Mouse (Mus musculus): ENCODE results near the gene Efcab9. TPM values are rescaled to one million over a fixed set of nuclear protein-coding genes. Genes with fewer than 3 reads are reported as not detected.

The Efcab9 gene
- polyA plus RNA-seq, 1 experiment from 2014 or later = 0.49 TPM

DNA sequence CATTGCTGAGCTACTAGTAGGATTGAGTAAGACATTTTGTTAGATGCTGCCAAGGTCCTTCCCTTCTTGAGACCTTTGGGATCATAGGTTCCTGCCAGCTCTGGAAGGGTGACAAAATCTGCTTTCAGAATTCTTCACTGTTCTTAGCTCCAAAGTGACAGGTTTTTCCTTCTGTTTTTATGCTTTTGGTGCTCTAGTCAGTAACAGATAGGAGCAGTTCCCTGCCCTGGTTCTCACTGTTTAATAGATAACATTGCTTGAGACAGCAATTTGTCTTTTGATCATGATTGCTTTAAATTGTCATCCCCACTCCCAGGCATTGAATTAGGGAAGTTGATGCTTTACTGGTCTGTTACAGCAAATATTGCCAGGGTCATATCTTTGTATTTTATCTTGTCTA lies 38.6 kb downstream of the Efcab9 start:
- H3K4me2 ChIP-seq (ENCODE audit: low read length) = no peak overlapping the region
- DNase-seq (ENCODE audit: low spot score) (no peak), ATAC-seq (replicated peaks; ENCODE audit: low FRiP score, low read depth) (no peak)
- no peaks in the 10 kb centered on the region for H3K9me3 ChIP-seq (replicated peaks; ENCODE audit: low read length)
- no peaks in the 10 kb centered on the region for H3K36me3 ChIP-seq (ENCODE audit: insufficient read depth, low read length)
- TF ChIP-seq CTCF (IDR thresholded peaks at IDR 0.05; ENCODE audit: low read depth) = no peak
- no peak overlapping the region for H3K27ac ChIP-seq
- H3K4me1 ChIP-seq (replicated peaks; ENCODE audit: insufficient read depth, low read length) = 0 out of 2 replicates have a peak, but pooled peaks cover 5% of the 10 kb centered on the region
- H3K4me3 ChIP-seq (replicated peaks; ENCODE audit: low read depth, low read length) = no peak overlapping the region
- no peaks in the 10 kb centered on the region for H3K27me3 ChIP-seq (ENCODE audit: insufficient read depth, low read length)
- H3K9ac ChIP-seq (ENCODE audit: low read depth, low read length) = no peak overlapping the region

- WGBS = 96% methylated on average over 2 of the region's 2 CpGs
- DNase-seq (ENCODE audit: low spot score) (no peak), ATAC-seq (replicated peaks; ENCODE audit: low FRiP score, low read depth) (no peak)
- no peaks in the 10 kb centered on the region for H3K27me3 ChIP-seq (ENCODE audit: insufficient read depth, low read length)
- H3K27ac ChIP-seq = no peak overlapping the region
- H3K9ac ChIP-seq (ENCODE audit: low read depth, low read length) = no peak overlapping the region
- no peak overlapping the region for H3K4me2 ChIP-seq (ENCODE audit: low read length)
- no peak overlapping the region for H3K4me3 ChIP-seq (replicated peaks; ENCODE audit: low read depth, low read length)
- H3K4me1 ChIP-seq (replicated peaks; ENCODE audit: insufficient read depth, low read length) = 0 out of 2 replicates have a peak, but pooled peaks cover 5% of the 10 kb centered on the region
- TF ChIP-seq CTCF (IDR thresholded peaks at IDR 0.05; ENCODE audit: low read depth) = no peak
- no peaks in the 10 kb centered on the region for H3K9me3 ChIP-seq (replicated peaks; ENCODE audit: low read length)
- H3K36me3 ChIP-seq (ENCODE audit: insufficient read depth, low read length) = no peaks in the 10 kb centered on the region
These were observed 40.8 kb downstream of the Efcab9 start for GRCm38 (mm10) chr11:32491079-32491478.

DNA sequence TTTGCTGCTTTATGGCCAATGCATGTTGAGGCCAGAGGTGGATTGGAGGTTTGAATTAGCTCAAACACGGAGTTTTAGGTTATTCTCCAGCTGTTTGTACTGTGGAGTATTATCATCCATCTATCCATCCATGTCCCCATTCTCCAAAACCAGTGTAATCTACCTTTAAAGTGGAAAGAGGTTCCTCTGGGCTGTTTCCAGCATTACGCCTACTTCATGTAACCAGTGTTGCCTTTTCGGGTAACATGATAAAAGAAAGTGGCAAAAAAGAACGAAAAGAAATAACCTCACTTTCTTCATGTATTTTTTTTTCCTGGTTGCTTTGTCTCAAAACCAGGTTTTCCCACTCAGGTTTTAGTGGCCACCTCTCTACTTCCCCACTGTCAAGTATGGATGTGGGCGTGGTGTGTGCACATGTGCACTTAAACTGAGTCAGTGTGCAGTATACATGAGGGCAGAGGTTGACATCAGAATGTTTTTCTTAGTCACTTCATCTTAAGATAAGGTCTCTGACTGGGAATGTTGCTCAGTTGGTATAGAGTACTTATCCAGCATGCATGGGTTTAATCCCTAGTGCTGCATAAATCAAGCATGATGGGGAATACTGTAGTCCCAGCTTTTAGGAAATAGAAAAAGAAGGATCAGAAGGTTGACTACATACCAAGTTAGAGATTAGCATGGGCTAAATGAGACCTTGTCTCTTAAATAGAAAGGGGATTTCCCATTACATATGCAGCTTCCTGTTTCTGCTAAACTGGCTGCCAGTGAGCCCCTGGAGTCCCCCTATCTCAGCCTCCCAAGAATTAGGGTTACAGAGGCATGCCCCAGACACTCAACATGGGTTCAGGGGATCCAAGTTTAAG lies 42.8 kb downstream of the Efcab9 start:
- WGBS = 60% methylated on average over 5 of the region's 5 CpGs

DNA sequence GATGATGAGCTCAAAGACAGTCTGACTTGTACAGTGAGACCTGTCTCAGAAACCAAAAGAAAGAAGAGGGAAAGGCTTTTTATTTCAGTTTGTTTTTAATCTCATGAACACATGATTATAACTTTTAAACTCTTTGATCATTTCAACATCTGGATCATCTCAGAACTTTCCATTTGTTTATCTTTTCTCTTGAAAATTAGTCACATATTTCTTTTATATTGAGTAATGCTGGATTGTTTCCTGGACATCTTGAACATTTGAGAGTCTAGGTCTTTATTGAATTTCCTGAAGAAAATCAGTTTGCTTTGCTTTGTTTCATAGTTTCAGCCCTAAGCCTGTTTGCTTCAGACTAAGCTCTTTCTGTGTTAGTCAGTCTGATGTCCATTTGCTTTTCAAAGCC lies 43.5 kb downstream of the Efcab9 start:
- Histone ChIP-seq H3K9ac (ENCODE audit: low read depth, low read length) (no peak overlapping the region), H3K4me3 (replicated peaks; ENCODE audit: low read depth, low read length) (no peak overlapping the region), H3K27ac (peak overlapping the region; percentile 57; the same call in 1 of the 2 replicates), H3K4me1 (replicated peaks; ENCODE audit: insufficient read depth, low read length) (0 out of 2 replicates have a peak, but pooled peaks cover 5% of the 10 kb centered on the region), H3K9me3 (replicated peaks; ENCODE audit: low read length) (no peaks in the 10 kb centered on the region), H3K27me3 (ENCODE audit: insufficient read depth, low read length) (no peaks in the 10 kb centered on the region), H3K4me2 (ENCODE audit: low read length) (no peak overlapping the region), H3K36me3 (ENCODE audit: insufficient read depth, low read length) (no peaks in the 10 kb centered on the region)
- no peak for TF ChIP-seq CTCF (IDR thresholded peaks at IDR 0.05; ENCODE audit: low read depth)
- DNase-seq (ENCODE audit: low spot score) = peak; percentile 69
- no peak for ATAC-seq (replicated peaks; ENCODE audit: low FRiP score, low read depth)

More for the DNA sequence above, 42.8 kb downstream of the Efcab9 start:
- Histone ChIP-seq H3K4me2 (ENCODE audit: low read length) (no peak overlapping the region), H3K27ac (peak overlapping the region; percentile 58; the same call in 1 of the 2 replicates), H3K27me3 (ENCODE audit: insufficient read depth, low read length) (no peaks in the 10 kb centered on the region), H3K36me3 (ENCODE audit: insufficient read depth, low read length) (no peaks in the 10 kb centered on the region), H3K9me3 (replicated peaks; ENCODE audit: low read length) (no peaks in the 10 kb centered on the region), H3K4me3 (replicated peaks; ENCODE audit: low read depth, low read length) (no peak overlapping the region), H3K9ac (ENCODE audit: low read depth, low read length) (no peak overlapping the region), H3K4me1 (replicated peaks; ENCODE audit: insufficient read depth, low read length) (0 out of 2 replicates have a peak, but pooled peaks cover 5% of the 10 kb centered on the region)
- ATAC-seq (replicated peaks; ENCODE audit: low FRiP score, low read depth) (no peak), DNase-seq (ENCODE audit: low spot score) (peak; percentile 47)
- no peak for TF ChIP-seq CTCF (IDR thresholded peaks at IDR 0.05; ENCODE audit: low read depth)

DNA sequence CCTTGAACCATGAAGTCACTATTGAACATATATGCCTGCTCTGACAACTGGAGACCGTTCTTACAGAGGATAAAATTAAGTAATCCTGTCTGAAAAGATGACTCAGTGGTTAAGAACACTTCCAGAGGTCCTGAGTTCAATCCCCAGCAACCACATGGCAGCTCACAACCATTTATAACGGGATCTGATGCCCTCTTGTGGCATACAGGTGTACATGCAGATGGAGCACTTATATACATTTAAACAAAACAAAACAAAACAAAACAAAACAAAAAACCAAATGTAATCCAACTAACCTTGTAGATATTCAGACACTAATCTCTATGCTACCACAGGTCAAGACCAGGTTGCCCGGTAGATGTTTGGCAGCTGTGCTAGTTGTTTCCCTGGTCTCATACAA lies 44.4 kb downstream of the Efcab9 start:
- no peaks in the 10 kb centered on the region for H3K36me3 ChIP-seq (ENCODE audit: insufficient read depth, low read length)
- H3K9me3 ChIP-seq (replicated peaks; ENCODE audit: low read length) = no peaks in the 10 kb centered on the region
- TF ChIP-seq CTCF (IDR thresholded peaks at IDR 0.05; ENCODE audit: low read depth) = peak; percentile 53
- DNase-seq (ENCODE audit: low spot score) (no peak), ATAC-seq (replicated peaks; ENCODE audit: low FRiP score, low read depth) (no peak)
- H3K4me1 ChIP-seq (replicated peaks; ENCODE audit: insufficient read depth, low read length) = 0 out of 2 replicates have a peak, but pooled peaks cover 5% of the 10 kb centered on the region
- H3K9ac ChIP-seq (ENCODE audit: low read depth, low read length) = no peak overlapping the region
- 91% methylated on average over 3 of the region's 3 CpGs for WGBS
- H3K27me3 ChIP-seq (ENCODE audit: insufficient read depth, low read length) = no peaks in the 10 kb centered on the region
- no peak overlapping the region for H3K27ac ChIP-seq
- H3K4me3 ChIP-seq (replicated peaks; ENCODE audit: low read depth, low read length) = no peak overlapping the region
- H3K4me2 ChIP-seq (ENCODE audit: low read length) = no peak overlapping the region

DNA sequence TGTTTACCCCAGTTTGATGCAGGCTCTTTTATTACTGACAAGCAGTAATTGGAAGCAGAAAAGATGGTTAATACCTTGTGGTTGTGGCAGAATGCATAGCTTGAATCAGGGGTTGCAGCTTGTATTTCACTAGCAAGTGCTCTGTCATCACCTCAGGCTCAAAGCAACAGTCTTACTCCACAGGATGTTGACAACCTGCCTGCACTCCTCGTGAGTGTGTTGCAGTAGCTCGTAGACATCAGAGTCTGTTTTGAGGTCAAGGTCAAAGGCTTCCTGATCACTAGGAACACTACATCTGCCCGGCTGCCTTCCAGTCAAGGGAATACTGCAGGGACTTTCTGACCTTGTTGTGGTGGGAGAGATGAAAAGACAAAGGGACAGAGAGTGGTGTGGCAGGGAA lies 45.3 kb downstream of the Efcab9 start:
- Histone ChIP-seq H3K27ac (no peak overlapping the region), H3K9ac (ENCODE audit: low read depth, low read length) (no peak overlapping the region), H3K4me3 (replicated peaks; ENCODE audit: low read depth, low read length) (no peak overlapping the region), H3K4me1 (replicated peaks; ENCODE audit: insufficient read depth, low read length) (0 out of 2 replicates have a peak, but pooled peaks cover 5% of the 10 kb centered on the region), H3K9me3 (replicated peaks; ENCODE audit: low read length) (no peaks in the 10 kb centered on the region), H3K36me3 (ENCODE audit: insufficient read depth, low read length) (no peaks in the 10 kb centered on the region), H3K4me2 (ENCODE audit: low read length) (no peak overlapping the region), H3K27me3 (ENCODE audit: insufficient read depth, low read length) (no peaks in the 10 kb centered on the region)
- 38% methylated on average over 3 of the region's 3 CpGs for WGBS
- DNase-seq (ENCODE audit: low spot score) = no peak
- no peak for TF ChIP-seq CTCF (IDR thresholded peaks at IDR 0.05; ENCODE audit: low read depth)
- no peak for ATAC-seq (replicated peaks; ENCODE audit: low FRiP score, low read depth)
